Comparison of ENCODE assay signal across 8 mouse cellular contexts in genomic region chr5:118069315-118069714, GRCm38 (mm10). TPM values are rescaled to one million over a fixed set of nuclear protein-coding genes. Genes with fewer than 3 reads are reported as not detected.
DNase-seq lines count a peak whose midpoint lies in the region; ATAC-seq and TF ChIP-seq lines count a peak whose summit lies in the region.

No protein-coding gene starts in this region.

- in situ Hi-C loops in CH12.LX (cut with MboI; ENCODE audit: low pct_ligation_motif_present, low pct_unique_long_range_greater_than_20kb, low sequenced_read_pairs) = no loop called here

- peak; percentile 72 to 94 for TF ChIP-seq CTCF in CH12.LX (conservative IDR thresholded peaks at IDR 0.05 in 1 of 2, IDR thresholded peaks at IDR 0.05 in 1 of 2; ENCODE audit: low read depth in 2 of 2, low read length in 2 of 2)
- TF ChIP-seq CTCF in bone marrow, adult 2 months (IDR thresholded peaks at IDR 0.05; ENCODE audit: control insufficient read depth, insufficient read depth, low read length) = peak; percentile 95
- TF ChIP-seq CTCF in layer of hippocampus, adult 2 months (conservative IDR thresholded peaks at IDR 0.05) = peak; percentile 97
- peak; percentile 95 for TF ChIP-seq CTCF in lung, embryonic 14.5 days (IDR thresholded peaks at IDR 0.05; ENCODE audit: low read depth)

- H3K27me3 ChIP-seq in CH12.LX (replicated peaks) = no peaks in the 10 kb centered on the region
- H3K27me3 ChIP-seq in forebrain, embryonic 10.5 days (ENCODE audit: poor library complexity, severe bottlenecking) = no peaks in the 10 kb centered on the region
- no peaks in the 10 kb centered on the region for H3K27me3 ChIP-seq in lung, embryonic 14.5 days (ENCODE audit: insufficient read depth, low read length)

- H3K27ac ChIP-seq in CH12.LX (ENCODE audit: insufficient read depth, low read depth) = no peak overlapping the region
- no peak overlapping the region for H3K27ac ChIP-seq in bone marrow, adult 2 months (ENCODE audit: control insufficient read depth, insufficient read depth, low read depth, low read length, poor library complexity)
- peak overlapping the region; percentile 26; the same call in 1 of the 2 replicates for H3K27ac ChIP-seq in forebrain, embryonic 10.5 days
- peak overlapping the region; percentile 57 for H3K27ac ChIP-seq in layer of hippocampus, adult 2 months
- no peak overlapping the region for H3K27ac ChIP-seq in lung, embryonic 14.5 days (ENCODE audit: low read depth)

- TF ChIP-seq POLR2A in CH12.LX (IDR thresholded peaks at IDR 0.05; ENCODE audit: low read depth, low read length) = no peak
- TF ChIP-seq POLR2A in bone marrow, adult 2 months (IDR thresholded peaks at IDR 0.05; ENCODE audit: borderline replicate concordance, control insufficient read depth, low read depth, low read length) = no peak

- peak; percentile 95 for TF ChIP-seq RAD21 in CH12.LX (IDR thresholded peaks at IDR 0.05; ENCODE audit: low read depth, low read length)

- no peaks in the 10 kb centered on the region for H3K9me3 ChIP-seq in CH12.LX (replicated peaks; ENCODE audit: low read length)
- no peaks in the 10 kb centered on the region for H3K9me3 ChIP-seq in forebrain, embryonic 10.5 days
- H3K9me3 ChIP-seq in lung, embryonic 14.5 days (ENCODE audit: low read depth, low read length) = no peaks in the 10 kb centered on the region

- no peak for TF ChIP-seq EP300 in CH12.LX (IDR thresholded peaks at IDR 0.05; ENCODE audit: low read length)

- peak; percentile 42; the same call in 1 of the 2 replicates for ATAC-seq in lung, embryonic 14.5 days (ENCODE audit: insufficient read depth)

- no peak overlapping the region for H3K4me2 ChIP-seq in CH12.LX (ENCODE audit: insufficient read depth, low read depth, poor library complexity, severe bottlenecking)
- H3K4me2 ChIP-seq in lung, embryonic 14.5 days = no peak overlapping the region

- H3K9ac ChIP-seq in CH12.LX (ENCODE audit: insufficient read depth, low read depth) = no peak overlapping the region
- H3K9ac ChIP-seq in lung, embryonic 14.5 days = no peak overlapping the region

- DNase-seq in CH12.LX (ENCODE audit: extremely low read depth) = peak; percentile 74
- peak; percentile 72 for DNase-seq in forebrain, embryonic 10.5 days (ENCODE audit: extremely low spot score, low spot score)
- peak; percentile 80 for DNase-seq in heart, postnatal 4 days
- DNase-seq in layer of hippocampus, adult 2 months (ENCODE audit: low spot score in 2 of 2) = peak; percentile 82 to 83
- DNase-seq in lung, embryonic 14.5 days = peak; percentile 90
- peak; percentile 22 for DNase-seq in ovary, adult 18-20 months (ENCODE audit: low spot score)
- peak; percentile 59 to 80 for DNase-seq in thymus, postnatal 10 days (ENCODE audit: low spot score in 2 of 2)

- H3K36me3 ChIP-seq in CH12.LX (replicated peaks in 1 of 2; ENCODE audit: control insufficient read depth in 1 of 2, insufficient read depth in 1 of 2, low read length in 1 of 2) = peaks cover 79 to 99% of the 10 kb centered on the region in 2 experiments
- H3K36me3 ChIP-seq in forebrain, embryonic 10.5 days (replicated peaks) = peaks cover 91% of the 10 kb centered on the region
- H3K36me3 ChIP-seq in lung, embryonic 14.5 days (ENCODE audit: insufficient read depth) = peaks cover 81% of the 10 kb centered on the region

- dilution Hi-C loops in CH12.LX (cut with MboI; ENCODE audit: extremely low pct_ligation_motif_present, extremely low pct_unique_long_range_greater_than_20kb, low sequenced_read_pairs) = no loop called here

- no peaks in the 10 kb centered on the region for H3K79me2 ChIP-seq in CH12.LX (replicated peaks; ENCODE audit: control insufficient read depth, extremely low read depth, insufficient read depth, poor library complexity, severe bottlenecking)

- peaks cover 0 to 6% of the 10 kb centered on the region in 2 experiments; a peak in 2 of 4 replicates for H3K4me1 ChIP-seq in CH12.LX (ENCODE audit: control insufficient read depth in 1 of 2, insufficient read depth in 2 of 2)
- no peaks in the 10 kb centered on the region for H3K4me1 ChIP-seq in bone marrow, adult 2 months (ENCODE audit: control insufficient read depth, insufficient read depth, low read length)
- peaks cover 16% of the 10 kb centered on the region for H3K4me1 ChIP-seq in forebrain, embryonic 10.5 days
- H3K4me1 ChIP-seq in lung, embryonic 14.5 days (ENCODE audit: insufficient read depth) = no peaks in the 10 kb centered on the region

- H3K4me3 ChIP-seq in CH12.LX (replicated peaks in 1 of 3; ENCODE audit: low read depth in 2 of 3, low read length in 2 of 3, poor library complexity in 1 of 3) = no peak overlapping the region
- no peak overlapping the region for H3K4me3 ChIP-seq in bone marrow, adult 2 months (replicated peaks; ENCODE audit: control insufficient read depth, low read depth, low read length)
- no peak overlapping the region for H3K4me3 ChIP-seq in forebrain, embryonic 10.5 days
- no peak overlapping the region for H3K4me3 ChIP-seq in layer of hippocampus, adult 2 months
- H3K4me3 ChIP-seq in lung, embryonic 14.5 days (ENCODE audit: low read depth, low read length) = no peak overlapping the region

- 41% methylated on average over 9 of the region's 9 CpGs for WGBS in bone marrow, adult 2 months
- WGBS in forebrain, embryonic 10.5 days = 55% methylated on average over 9 of the region's 9 CpGs
- WGBS in lung, embryonic 14.5 days = 34% methylated on average over 9 of the region's 9 CpGs

TF ChIP-seq in CH12.LX, 34 proteins besides CTCF, POLR2A, EP300 and RAD21:
- peak; percentile 91 for TF ChIP-seq SMC3 (IDR thresholded peaks at IDR 0.05; ENCODE audit: low read depth, low read length)
- TF ChIP-seq IRF4 (IDR thresholded peaks at IDR 0.05; ENCODE audit: low read depth, low read length) = 0 out of 2 replicates have a peak, but pooled peaks have one; percentile 11
- TF ChIP-seq MXI1 (IDR thresholded peaks at IDR 0.05; ENCODE audit: low read depth, low read length) = no peak
- no peak for TF ChIP-seq USF2 (conservative IDR thresholded peaks at IDR 0.05; ENCODE audit: low read depth, low read length)
- TF ChIP-seq GABPA (IDR thresholded peaks at IDR 0.05; ENCODE audit: insufficient replicate concordance, low read depth, low read length) = no peak
- TF ChIP-seq TCF12 (IDR thresholded peaks at IDR 0.05; ENCODE audit: low read depth, low read length) = 0 out of 2 replicates have a peak, but pooled peaks have one; percentile 13
- peak; percentile 67 for TF ChIP-seq ZC3H11A (IDR thresholded peaks at IDR 0.05; ENCODE audit: low read depth, low read length)

RNA-seq across cellular contexts. Expression of gene Tesc, which starts 41.8 kb away (rescaled TPM):
- total RNA-seq in CH12.LX (2012; rRNA removed) (0.13 and 0.34 TPM in 2 replicates), CH12.LX (2014; rRNA removed) (1.3 TPM in 1 of 2 replicates, not detected in the other)
- polyA plus RNA-seq in CH12.LX (2012; ENCODE audit: insufficient read length, low read depth) = 0.80 and 0.90 TPM in 2 replicates
- 18.3 and 21.8 TPM in 2 replicates for polyA plus RNA-seq in bone marrow, adult 2 months (2011; ENCODE audit: insufficient read depth, insufficient read length, low replicate concordance, missing spikeins)
- polyA plus RNA-seq in forebrain, embryonic 10.5 days (2016; fragmentation: Nextera tagmentation; extraction: Ambion mirVana) = 0.52 and 0.92 TPM in 2 replicates
- total RNA-seq in heart, postnatal 4 days (2021) = 10 to 100 TPM; 57.1 to 58.8 TPM
- 10 to 100 TPM; 88.0 to 91.2 TPM for total RNA-seq in layer of hippocampus, adult 2 months (2021)
- 5.3 and 5.6 TPM in 2 replicates for polyA plus RNA-seq in lung, embryonic 14.5 days (2014; fragmentation: Nextera tagmentation; extraction: Ambion mirVana)

Comparison
In these comparisons a context has a peak if more than half of its experiments do, and no peak if none do; other contexts are left out.
1. DNase-seq: peak in every context shown above with its lines; median percentile 90 in lung, embryonic 14.5 days; 82 in layer of hippocampus, adult 2 months; 80 in heart, postnatal 4 days; 74 in CH12.LX; 72 in forebrain, embryonic 10.5 days; 70 in thymus, postnatal 10 days; 22 in ovary, adult 18-20 months.
2. H3K27ac ChIP-seq: peak in forebrain, embryonic 10.5 days (single experiment) and layer of hippocampus, adult 2 months (single experiment); none in CH12.LX (single experiment), bone marrow, adult 2 months (single experiment) and lung, embryonic 14.5 days (single experiment).
3. Peak in every context shown above with its lines, with median percentiles within 50 percentile points of each other: CTCF ChIP-seq.